Mouse (Mus musculus) ES-E14 (cell line): ENCODE measurements around the gene Pknox1.

ENCODE experiments used
- CHD2 ChIP-seq: IDR thresholded peaks from 2 replicates; pipeline ENCODE4 v1.6.1; 2014; ENCODE audit warnings: mild to moderate bottlenecking, low read depth, low read length, inconsistent platforms
- HCFC1 ChIP-seq: IDR thresholded peaks from 2 replicates; pipeline ENCODE4 v1.6.1; 2012; ENCODE audit warnings: low read length, inconsistent platforms, borderline replicate concordance; ENCODE audit not compliant: insufficient read depth
- MAFK ChIP-seq: IDR thresholded peaks from 2 replicates; pipeline ENCODE4 v1.6.1; 2014; ENCODE audit warnings: mild to moderate bottlenecking, low read depth, low read length, inconsistent platforms; ENCODE audit not compliant: insufficient read depth
- ZNF384 ChIP-seq: IDR thresholded peaks from 2 replicates; pipeline ENCODE4 v1.6.1; 2012; ENCODE audit warnings: low read depth, low read length, inconsistent platforms

DNA sequence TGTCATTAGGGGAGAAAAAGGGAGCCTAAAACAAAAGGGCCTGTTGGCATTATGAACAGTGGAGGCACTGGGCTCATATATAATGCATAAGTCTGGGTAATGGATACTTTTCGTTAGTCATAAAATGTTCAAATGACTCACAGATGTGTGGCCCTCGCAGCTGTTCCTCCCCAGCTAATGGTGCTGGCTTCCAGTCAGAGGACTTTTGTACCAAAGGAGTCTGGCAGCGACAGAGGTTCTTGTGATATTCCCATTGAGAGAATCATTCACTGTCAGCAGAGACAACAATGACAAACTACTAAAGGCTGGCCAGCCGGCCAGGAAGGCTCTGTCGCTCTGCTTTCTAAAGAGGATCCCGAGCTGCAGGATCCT lies 23.1 kb upstream of the Pknox1 start:
- no peak for TF ChIP-seq MAFK
- TF ChIP-seq CHD2 = no peak
- TF ChIP-seq ZNF384 = no peak
- no peak for TF ChIP-seq HCFC1
